Mouse (Mus musculus): ENCODE measurements at regions not wholly inside any gene's neighbourhood (a gene's known extent, or its start where the extent isn't known, plus 50 kb on each side); places are given as distances from the start of the nearest gene placed in this dataset.

DNA sequence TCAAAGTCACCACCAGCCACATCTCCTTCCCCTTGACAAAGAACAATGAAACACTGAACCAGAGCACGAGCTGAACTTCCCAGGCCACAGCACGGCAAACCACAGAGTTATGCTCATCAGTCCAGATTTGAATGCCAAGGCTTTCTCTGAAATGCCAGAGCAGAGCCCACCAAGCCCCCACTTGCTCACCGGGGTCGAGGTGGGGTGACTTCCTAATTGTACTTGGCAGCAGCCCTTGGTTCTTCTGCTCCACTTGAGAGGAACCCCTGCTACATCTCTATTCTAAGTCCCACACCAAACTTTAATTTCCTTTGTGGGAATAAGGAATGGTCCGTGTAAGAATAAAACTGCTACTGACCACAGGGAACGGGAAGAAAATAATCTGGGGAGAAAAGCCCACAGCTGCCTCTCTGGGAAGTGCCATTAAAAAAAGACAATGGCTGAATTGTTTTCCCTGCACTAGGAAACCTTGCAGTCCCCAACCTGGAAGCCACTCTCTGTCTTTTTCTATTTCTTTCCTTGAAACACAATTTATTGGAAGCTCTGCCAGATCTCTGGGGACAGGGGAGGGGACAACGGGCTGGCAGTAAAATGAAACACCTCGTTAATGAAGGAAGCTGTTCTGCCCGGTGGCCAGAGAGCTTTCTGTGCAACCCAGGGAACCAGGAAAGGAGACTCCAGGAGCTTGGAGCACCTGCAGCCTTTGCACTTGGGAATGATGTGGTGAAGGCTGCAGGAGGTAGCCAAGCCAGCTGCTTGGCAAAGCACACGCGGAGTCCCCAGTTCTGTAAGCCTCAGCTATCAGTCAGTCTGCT is 215.6 kb upstream of the Usp24 start:
- no peak for TF ChIP-seq CTCF (IDR thresholded peaks at IDR 0.05)
- no peak for TF ChIP-seq EP300 (IDR thresholded peaks at IDR 0.05)
- H3K27ac ChIP-seq (ENCODE audit: low read length), result no peak overlapping the region
- no peaks in the 10 kb centered on the region; the same call in 1 of the 2 replicates for H3K4me1 ChIP-seq (ENCODE audit: insufficient read depth, low read depth, low read length)
- no peaks in the 10 kb centered on the region for H3K36me3 ChIP-seq (ENCODE audit: insufficient read depth, low read length)
- no peak overlapping the region for H3K4me3 ChIP-seq (ENCODE audit: low read depth, low read length)
- no peak overlapping the region for H3K9ac ChIP-seq (replicated peaks; ENCODE audit: low read depth)
- ATAC-seq (no peak), DNase-seq (ENCODE audit: low spot score) (no peak)
- no peaks in the 10 kb centered on the region for H3K9me3 ChIP-seq (ENCODE audit: low read length)
- no peaks in the 10 kb centered on the region for H3K27me3 ChIP-seq (replicated peaks; ENCODE audit: insufficient read depth, low read length)
- H3K4me2 ChIP-seq (replicated peaks; ENCODE audit: low read depth, low read length), result no peak overlapping the region
- WGBS, result 45% methylated on average over 11 of the region's 11 CpGs

DNA sequence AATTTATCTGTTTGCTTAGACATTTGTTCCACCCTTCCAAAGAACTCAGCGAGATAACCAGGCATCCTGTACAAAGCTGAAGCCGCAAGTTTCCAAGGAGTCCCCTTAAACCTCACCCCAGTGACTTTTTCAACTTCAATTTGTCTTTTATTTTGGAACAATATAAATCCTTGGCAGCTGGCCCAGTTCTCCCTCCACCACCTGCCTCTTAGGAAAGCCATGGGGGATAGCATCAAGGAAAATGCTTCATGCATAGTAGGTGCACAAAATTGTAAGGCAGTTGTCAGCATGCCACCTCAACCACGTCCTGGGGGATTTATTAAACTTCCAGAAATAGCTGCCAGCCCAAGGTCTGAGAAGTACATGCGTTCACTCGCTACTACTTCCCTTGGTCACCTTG is 214.1 kb upstream of the Usp24 start:
- H3K4me3 ChIP-seq (ENCODE audit: low read depth, low read length), result no peak overlapping the region
- H3K9ac ChIP-seq (replicated peaks; ENCODE audit: low read depth), result no peak overlapping the region
- no peak overlapping the region for H3K4me2 ChIP-seq (replicated peaks; ENCODE audit: low read depth, low read length)
- 24% methylated on average over 5 of the region's 5 CpGs for WGBS
- no peaks in the 10 kb centered on the region for H3K27me3 ChIP-seq (replicated peaks; ENCODE audit: insufficient read depth, low read length)
- no peaks in the 10 kb centered on the region for H3K36me3 ChIP-seq (ENCODE audit: insufficient read depth, low read length)
- H3K27ac ChIP-seq (ENCODE audit: low read length), result no peak overlapping the region
- H3K4me1 ChIP-seq (ENCODE audit: insufficient read depth, low read depth, low read length), result no peaks in the 10 kb centered on the region; the same call in 1 of the 2 replicates
- no peaks in the 10 kb centered on the region for H3K9me3 ChIP-seq (ENCODE audit: low read length)
- DNase-seq (ENCODE audit: low spot score), result peak; percentile 41
- no peak for ATAC-seq
- no peak for TF ChIP-seq CTCF (IDR thresholded peaks at IDR 0.05)
- TF ChIP-seq EP300 (IDR thresholded peaks at IDR 0.05), result 0 out of 2 replicates have a peak, but pooled peaks have one; percentile 14

DNA sequence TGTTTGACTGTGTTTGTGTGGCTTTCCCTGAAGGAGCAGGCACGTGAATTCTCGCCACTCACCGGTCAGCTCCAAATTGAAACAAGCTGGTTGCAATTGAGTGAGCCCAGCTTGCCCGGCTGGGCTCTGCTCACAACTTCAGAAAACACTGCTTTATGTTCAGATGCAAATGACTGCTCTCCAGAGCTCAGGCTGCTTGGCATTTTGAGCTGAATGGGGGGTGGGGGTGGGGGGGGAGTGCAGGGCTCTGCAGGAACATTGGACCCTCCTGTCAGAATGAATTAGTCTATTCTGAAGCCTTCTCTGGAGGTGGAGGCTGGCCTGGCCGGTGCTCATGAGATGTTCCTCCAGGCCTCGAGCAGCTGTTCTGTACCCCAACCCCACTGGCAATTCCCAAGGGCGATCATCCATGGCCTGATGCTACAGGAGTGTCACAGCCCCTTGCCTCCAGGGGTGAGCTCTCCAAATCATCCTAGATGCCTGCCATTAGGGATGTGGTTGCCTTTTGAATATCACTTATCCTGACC is 213.5 kb upstream of the Usp24 start:
- Histone ChIP-seq H3K9me3 (ENCODE audit: low read length) (no peaks in the 10 kb centered on the region), H3K4me1 (ENCODE audit: insufficient read depth, low read depth, low read length) (no peaks in the 10 kb centered on the region; the same call in 1 of the 2 replicates), H3K27ac (ENCODE audit: low read length) (no peak overlapping the region), H3K27me3 (replicated peaks; ENCODE audit: insufficient read depth, low read length) (no peaks in the 10 kb centered on the region), H3K9ac (replicated peaks; ENCODE audit: low read depth) (no peak overlapping the region), H3K4me2 (replicated peaks; ENCODE audit: low read depth, low read length) (no peak overlapping the region), H3K4me3 (ENCODE audit: low read depth, low read length) (no peak overlapping the region), H3K36me3 (ENCODE audit: insufficient read depth, low read length) (no peaks in the 10 kb centered on the region)
- no peak for ATAC-seq
- DNase-seq (ENCODE audit: low spot score), result peak; percentile 23
- TF ChIP-seq EP300 (IDR thresholded peaks at IDR 0.05) (no peak), CTCF (IDR thresholded peaks at IDR 0.05) (no peak)
- 48% methylated on average over 7 of the region's 7 CpGs for WGBS

DNA sequence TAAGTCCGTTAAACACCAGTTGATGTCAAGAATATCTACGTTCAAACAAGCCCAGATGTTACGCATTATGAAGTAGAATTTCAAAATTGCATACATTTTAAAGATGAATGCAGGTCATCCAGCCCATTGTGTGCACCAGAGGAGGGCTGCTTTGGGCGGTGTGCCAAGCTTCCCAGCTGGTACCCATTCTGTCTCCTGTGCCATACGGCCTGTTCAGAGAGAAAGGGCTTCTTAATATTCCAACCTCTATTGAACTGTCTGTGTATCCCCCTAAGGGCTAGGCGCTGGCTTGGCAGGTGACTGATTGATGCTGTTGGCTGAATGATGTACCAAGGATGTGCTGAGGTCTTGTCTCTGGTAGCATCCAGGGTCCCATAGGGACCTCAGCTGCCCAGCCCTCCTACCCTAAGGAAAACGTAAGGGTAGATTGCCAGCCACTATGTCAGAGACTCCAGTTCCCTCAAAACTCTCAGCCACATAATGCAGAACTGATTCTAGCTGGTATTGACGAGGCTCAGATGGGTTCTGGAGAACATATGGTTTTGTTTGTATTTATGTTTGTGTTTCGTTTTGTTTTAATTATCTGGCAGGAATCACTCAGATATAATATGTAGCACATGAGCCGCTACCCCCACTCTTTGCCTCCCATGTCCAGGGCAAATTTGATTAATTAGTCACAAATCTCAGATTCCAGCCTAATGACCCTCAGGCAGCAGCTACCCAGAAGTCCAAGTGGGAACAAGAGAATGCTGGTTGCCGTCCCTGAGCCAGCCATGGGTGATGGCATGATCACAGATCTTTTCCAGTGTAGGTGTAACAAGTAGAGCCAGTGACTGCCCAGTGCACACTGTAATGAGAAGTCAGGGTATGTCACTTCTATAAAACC is 212.0 kb upstream of the Usp24 start:
- Histone ChIP-seq H3K27ac (ENCODE audit: low read length) (no peak overlapping the region), H3K4me2 (replicated peaks; ENCODE audit: low read depth, low read length) (no peak overlapping the region), H3K9ac (replicated peaks; ENCODE audit: low read depth) (no peak overlapping the region), H3K36me3 (ENCODE audit: insufficient read depth, low read length) (no peaks in the 10 kb centered on the region), H3K27me3 (replicated peaks; ENCODE audit: insufficient read depth, low read length) (no peaks in the 10 kb centered on the region), H3K4me1 (ENCODE audit: insufficient read depth, low read depth, low read length) (no peaks in the 10 kb centered on the region; the same call in 1 of the 2 replicates), H3K4me3 (ENCODE audit: low read depth, low read length) (no peak overlapping the region), H3K9me3 (ENCODE audit: low read length) (no peaks in the 10 kb centered on the region)
- DNase-seq (ENCODE audit: low spot score), result no peak
- ATAC-seq, result no peak
- WGBS, result 67% methylated on average over 11 of the region's 11 CpGs
- no peak for TF ChIP-seq EP300 (IDR thresholded peaks at IDR 0.05)
- TF ChIP-seq CTCF (IDR thresholded peaks at IDR 0.05), result no peak

DNA sequence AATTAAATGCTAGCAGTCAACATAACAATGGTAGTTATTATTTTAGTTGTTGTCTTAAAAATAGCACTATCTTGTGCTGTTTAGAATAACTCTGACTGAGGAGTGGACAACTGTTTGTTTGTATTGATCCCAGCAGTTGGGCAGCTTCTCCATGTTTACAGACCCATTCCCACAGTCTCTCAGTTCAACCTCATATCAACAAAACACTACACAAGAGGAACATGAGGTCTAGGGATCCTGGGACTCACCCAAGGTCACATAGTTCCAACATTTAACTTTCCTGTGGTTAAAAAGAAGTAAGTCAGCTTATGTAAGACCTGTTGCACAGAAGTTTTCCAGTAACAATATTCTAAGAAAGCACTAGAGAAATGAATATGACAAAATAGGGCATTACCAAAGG is 203.0 kb upstream of the Usp24 start:
- H3K4me2 ChIP-seq (replicated peaks; ENCODE audit: low read depth, low read length), result no peak overlapping the region
- H3K27me3 ChIP-seq (replicated peaks; ENCODE audit: insufficient read depth, low read length), result no peaks in the 10 kb centered on the region
- no peaks in the 10 kb centered on the region for H3K4me1 ChIP-seq (ENCODE audit: insufficient read depth, low read depth, low read length)
- H3K9ac ChIP-seq (replicated peaks; ENCODE audit: low read depth), result no peak overlapping the region
- no peak overlapping the region for H3K4me3 ChIP-seq (ENCODE audit: low read depth, low read length)
- H3K9me3 ChIP-seq (ENCODE audit: low read length), result no peaks in the 10 kb centered on the region
- peak overlapping the region; percentile 74 for H3K27ac ChIP-seq (ENCODE audit: low read length)
- TF ChIP-seq EP300 (IDR thresholded peaks at IDR 0.05), result no peak
- no peak for TF ChIP-seq CTCF (IDR thresholded peaks at IDR 0.05)
- no peaks in the 10 kb centered on the region for H3K36me3 ChIP-seq (ENCODE audit: insufficient read depth, low read length)
- ATAC-seq (peak; percentile 66), DNase-seq (ENCODE audit: low spot score) (peak; percentile 66)

DNA sequence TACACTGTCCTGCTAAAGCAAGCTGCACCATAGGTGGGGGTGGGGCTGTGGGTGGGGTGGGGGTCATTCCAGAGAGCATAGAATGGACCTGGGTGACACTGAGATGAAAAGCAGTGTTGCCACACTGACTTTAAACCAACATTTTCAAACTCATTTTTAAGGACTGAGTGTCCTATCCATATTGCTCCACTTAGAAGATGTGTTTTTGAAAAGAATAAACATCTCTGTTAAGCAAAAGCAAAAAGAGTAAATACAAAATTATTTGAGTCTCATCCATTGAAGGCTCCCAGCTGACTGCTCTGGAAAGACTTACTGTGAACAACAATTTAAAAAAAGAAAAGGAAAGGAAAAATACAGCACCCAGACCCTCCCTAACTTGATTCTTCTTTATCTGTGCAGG is 202.3 kb upstream of the Usp24 start:
- no peaks in the 10 kb centered on the region for H3K27me3 ChIP-seq (replicated peaks; ENCODE audit: insufficient read depth, low read length)

More for the DNA sequence above, 202.3 kb upstream of the Usp24 start:
- Histone ChIP-seq H3K9ac (replicated peaks; ENCODE audit: low read depth) (no peak overlapping the region), H3K4me2 (replicated peaks; ENCODE audit: low read depth, low read length) (no peak overlapping the region), H3K4me3 (ENCODE audit: low read depth, low read length) (no peak overlapping the region), H3K27ac (ENCODE audit: low read length) (peak overlapping the region; percentile 80), H3K4me1 (ENCODE audit: insufficient read depth, low read depth, low read length) (no peaks in the 10 kb centered on the region), H3K36me3 (ENCODE audit: insufficient read depth, low read length) (no peaks in the 10 kb centered on the region), H3K9me3 (ENCODE audit: low read length) (no peaks in the 10 kb centered on the region)
- DNase-seq (ENCODE audit: low spot score) (peak; percentile 78), ATAC-seq (peak; percentile 63)
- TF ChIP-seq CTCF (IDR thresholded peaks at IDR 0.05) (no peak), EP300 (IDR thresholded peaks at IDR 0.05) (peak; percentile 60)
